Mouse (Mus musculus) intestine, embryonic 14.5 days (tissue): ENCODE measurements around the gene Tbc1d30. TPM values are rescaled to one million over a fixed set of nuclear protein-coding genes. Genes with fewer than 3 reads are reported as not detected.

Source experiments
- ATAC-seq: fragments of 200-750 bp; cut with Nextera tagmentation; replicated peaks from 2 replicates; pipeline ENCODE4 v1.8.0; 2017; ENCODE audit warnings: low read depth, moderate number of reproducible peaks, moderate TSS enrichment, moderate library complexity; ENCODE audit not compliant: low FRiP score, low TSS enrichment
- DNase-seq: peaks from one replicate; pipeline ENCODE4 v3.0.0-alpha.2; 2018; ENCODE audit warnings: low spot score
- H3K27ac ChIP-seq: fragments of 300-500 bp; sonication (generic); 2 replicates; pipeline ENCODE4 v1.5.1; 2014; ENCODE audit warnings: low read depth, mild to moderate bottlenecking, control low read depth
- H3K27me3 ChIP-seq: fragments of 300-500 bp; sonication (generic); replicated peaks from 2 replicates; pipeline ENCODE4 v1.6.1; 2014; ENCODE audit warnings: low read length, control low read depth; ENCODE audit not compliant: control insufficient read depth, insufficient read depth
- H3K36me3 ChIP-seq: fragments of 300-500 bp; sonication (generic); 2 replicates; pipeline ENCODE4 v1.6.1; 2014; ENCODE audit warnings: low read length, control low read depth; ENCODE audit not compliant: control insufficient read depth, insufficient read depth
- H3K4me1 ChIP-seq: fragments of 300-500 bp; sonication (generic); replicated peaks from 2 replicates; pipeline ENCODE4 v1.6.1; 2014; ENCODE audit warnings: low read length, control low read depth, mixed read lengths; ENCODE audit not compliant: control insufficient read depth, insufficient read depth
- H3K4me2 ChIP-seq: fragments of 300-500 bp; sonication (generic); 2 replicates; pipeline ENCODE4 v1.6.1; 2014; ENCODE audit warnings: low read length
- H3K4me3 ChIP-seq: fragments of 300-500 bp; sonication (generic); 2 replicates; pipeline ENCODE4 v1.5.1; 2014; ENCODE audit warnings: low read depth, low read length, control low read depth, mixed read lengths
- H3K9ac ChIP-seq: fragments of 300-500 bp; sonication (generic); 2 replicates; pipeline ENCODE4 v1.6.1; 2014; ENCODE audit warnings: mild to moderate bottlenecking, low read length
- H3K9me3 ChIP-seq: fragments of 300-500 bp; sonication (generic); 2 replicates; pipeline ENCODE4 v1.6.1; 2016; ENCODE audit warnings: low read length, control low read depth; ENCODE audit not compliant: control insufficient read depth
- WGBS: fragments of 180-500 bp; shearing (Covaris S2); extraction: QIAGEN DNeasy Blood & Tissue Kit; methylation state at CpG from one replicate; pipeline ENCODE4 v1.1.7; 2014; 5-methylcytosine and 5-hydroxymethylcytosine counted together
- polyA plus RNA-seq: library from polyadenylated mRNA; unstranded; fragments of >200 nt; fragmentation: Nextera tagmentation; extraction: Ambion mirVana; gene quantifications from 2 replicates; pipeline ENCODE4 v1.2.1, GENCODE M21; 2014

Gene Tbc1d30
- polyA plus RNA-seq, 1 experiment from 2014 or later = 3.8 TPM

GRCm38 (mm10) chr10:121227988-121228409 lies 123.1 kb downstream of the Tbc1d30 start:
- H3K27me3 ChIP-seq = no peaks in the 10 kb centered on the region
- no peak overlapping the region for H3K4me2 ChIP-seq
- H3K36me3 ChIP-seq = no peaks in the 10 kb centered on the region
- H3K4me1 ChIP-seq = no peaks in the 10 kb centered on the region
- no peak overlapping the region for H3K4me3 ChIP-seq
- 63% methylated on average over 16 of the region's 16 CpGs for WGBS
- no peak for ATAC-seq
- no peak for DNase-seq
- H3K9me3 ChIP-seq = no peaks in the 10 kb centered on the region
- H3K9ac ChIP-seq = no peak overlapping the region
- no peak overlapping the region for H3K27ac ChIP-seq

DNA sequence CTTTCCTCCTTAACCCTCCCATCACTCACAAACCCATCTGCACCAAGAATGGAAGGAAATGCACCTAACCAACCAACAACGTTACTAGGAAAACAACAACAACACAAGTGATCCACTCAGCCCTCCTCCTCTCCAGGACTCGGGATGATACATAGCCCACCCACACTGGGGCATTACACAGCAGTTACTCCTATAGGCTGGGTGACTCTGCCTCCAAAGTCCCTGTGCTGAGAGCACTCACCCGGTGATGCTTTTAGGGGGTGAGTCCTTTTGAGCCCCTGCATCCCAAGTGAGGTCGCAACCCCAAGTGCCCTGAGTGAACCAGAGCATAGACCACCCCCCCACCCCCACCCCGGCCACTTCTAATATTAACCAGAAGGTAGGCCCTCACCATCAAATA lies 123.7 kb downstream of the Tbc1d30 start:
- Histone ChIP-seq H3K4me1 (no peaks in the 10 kb centered on the region), H3K9me3 (no peaks in the 10 kb centered on the region), H3K27ac (no peak overlapping the region), H3K4me2 (no peak overlapping the region), H3K27me3 (no peaks in the 10 kb centered on the region), H3K4me3 (no peak overlapping the region), H3K9ac (no peak overlapping the region), H3K36me3 (no peaks in the 10 kb centered on the region)
- ATAC-seq = no peak
- WGBS = 83% methylated on average over 5 of the region's 5 CpGs
- no peak for DNase-seq

DNA sequence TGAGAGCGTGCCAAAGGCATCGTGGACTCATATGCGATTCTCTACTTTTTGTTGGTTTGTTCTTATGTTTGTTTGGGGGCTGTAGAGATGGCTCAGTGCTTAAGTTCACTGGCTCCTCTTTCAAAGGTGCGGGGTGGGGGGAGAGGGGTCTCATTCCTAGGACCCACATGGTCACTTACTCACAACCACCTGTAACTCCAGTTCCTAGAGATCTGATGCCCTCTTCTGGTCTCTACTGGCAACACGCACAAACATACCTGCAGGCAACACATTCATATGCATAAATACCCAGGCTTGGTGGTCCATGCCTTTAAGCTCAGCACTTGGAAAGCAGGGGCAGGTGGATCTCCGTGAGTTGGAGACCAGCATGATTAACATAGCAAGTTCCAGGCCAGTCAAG lies 125.4 kb downstream of the Tbc1d30 start:
- Histone ChIP-seq H3K36me3 (no peaks in the 10 kb centered on the region), H3K27me3 (no peaks in the 10 kb centered on the region), H3K4me3 (no peak overlapping the region), H3K9ac (no peak overlapping the region), H3K9me3 (peaks cover 2% of the 10 kb centered on the region; the same call in 1 of the 2 replicates), H3K27ac (no peak overlapping the region), H3K4me2 (no peak overlapping the region), H3K4me1 (no peaks in the 10 kb centered on the region)
- DNase-seq (no peak), ATAC-seq (no peak)
- 79% methylated on average over 6 of the region's 6 CpGs for WGBS

DNA sequence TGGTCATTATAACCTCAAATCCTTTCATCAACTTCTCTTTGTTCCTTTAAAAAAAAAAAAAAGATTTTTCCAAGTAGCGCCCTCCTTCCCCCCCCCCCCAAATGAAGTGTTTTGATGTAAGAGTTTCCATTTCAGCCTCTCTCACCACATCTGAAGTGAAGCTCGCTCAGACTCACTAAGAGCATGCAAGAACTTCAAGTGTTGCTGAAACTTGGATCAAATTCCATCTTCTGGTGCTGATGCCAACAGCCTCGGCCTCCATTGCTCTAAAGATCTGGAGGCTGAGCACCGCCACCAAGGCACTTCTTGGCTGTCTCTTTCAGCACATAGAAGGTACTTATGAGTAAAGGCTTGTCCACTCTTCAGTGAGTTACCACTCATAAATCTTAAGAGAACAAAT lies 128.2 kb downstream of the Tbc1d30 start:
- H3K9me3 ChIP-seq = peaks cover 6% of the 10 kb centered on the region; the same call in 1 of the 2 replicates
- no peak overlapping the region for H3K4me3 ChIP-seq
- H3K9ac ChIP-seq = no peak overlapping the region
- no peak for DNase-seq
- no peak for ATAC-seq
- H3K27me3 ChIP-seq = no peaks in the 10 kb centered on the region
- H3K36me3 ChIP-seq = no peaks in the 10 kb centered on the region
- H3K4me1 ChIP-seq = no peaks in the 10 kb centered on the region
- WGBS = 84% methylated on average over 4 of the region's 4 CpGs
- no peak overlapping the region for H3K4me2 ChIP-seq
- H3K27ac ChIP-seq = no peak overlapping the region

- Histone ChIP-seq H3K4me3 (no peak overlapping the region), H3K36me3 (no peaks in the 10 kb centered on the region), H3K27ac (no peak overlapping the region), H3K9me3 (peaks cover 6% of the 10 kb centered on the region; the same call in 1 of the 2 replicates), H3K4me1 (no peaks in the 10 kb centered on the region), H3K4me2 (no peak overlapping the region), H3K27me3 (no peaks in the 10 kb centered on the region), H3K9ac (no peak overlapping the region)
- WGBS = 83% methylated on average over 7 of the region's 7 CpGs
- DNase-seq (no peak), ATAC-seq (no peak)
Observed at GRCm38 (mm10) chr10:121218616-121219015, 132.5 kb downstream of the Tbc1d30 start.

- H3K4me2 ChIP-seq = no peak overlapping the region
- no peak for DNase-seq
- H3K9me3 ChIP-seq = peaks cover 6% of the 10 kb centered on the region; the same call in 1 of the 2 replicates
- no peak overlapping the region for H3K27ac ChIP-seq
- 87% methylated on average over 3 of the region's 3 CpGs for WGBS
- no peaks in the 10 kb centered on the region for H3K36me3 ChIP-seq
- H3K27me3 ChIP-seq = no peaks in the 10 kb centered on the region
- H3K4me1 ChIP-seq = no peaks in the 10 kb centered on the region
- ATAC-seq = no peak
- no peak overlapping the region for H3K9ac ChIP-seq
- H3K4me3 ChIP-seq = no peak overlapping the region
Observed at GRCm38 (mm10) chr10:121216804-121217203, 134.3 kb downstream of the Tbc1d30 start.

Other genes with a start within 250 kb of the Tbc1d30 start
- 47.8 and 48.6 TPM in 2 replicates for gene Gns, start 13.8 kb upstream of the Tbc1d30 start, polyA plus RNA-seq
- 20.9 and 24.6 TPM in 2 replicates for gene Rassf3, start 125.1 kb upstream of the Tbc1d30 start, polyA plus RNA-seq
- 34.8 and 40.3 TPM in 2 replicates for gene Tbk1, start 235.5 kb upstream of the Tbc1d30 start, polyA plus RNA-seq